Mouse (Mus musculus): ENCODE measurements around the gene Erbb2. TPM values are rescaled to one million over a fixed set of nuclear protein-coding genes. Genes with fewer than 3 reads are reported as not detected.
A peak's percentile ranks its signal among the peaks of the same experiment; 100 is the strongest.

The Erbb2 gene
- polyA plus RNA-seq (2016; fragmentation: Nextera tagmentation; extraction: Ambion mirVana) = 5.5 and 5.6 TPM in 2 replicates

- Histone ChIP-seq H3K9ac (peak within 1 kb of the TSS; percentile 58), H3K27ac (peak within 1 kb of the TSS; percentile 56; the same call in 1 of the 2 replicates), H3K9me3 (replicated peaks) (no peaks in the 10 kb centered on the region), H3K27me3 (replicated peaks) (peaks cover 87% of the 10 kb centered on the region), H3K4me3 (peak within 1 kb of the TSS; percentile 60), H3K36me3 (no peaks in the 10 kb centered on the region), H3K4me2 (peak within 1 kb of the TSS; percentile 60), H3K4me1 (peaks cover 22% of the 10 kb centered on the region)
- WGBS (ENCODE audit: insufficient replicate concordance) = under 1% methylated on average over 49 of the region's 49 CpGs
- ATAC-seq = peak; percentile 55
Observed at GRCm38 (mm10) chr11:98412273-98412796, at the start of gene Erbb2. Erbb2 (plus strand) TSS chr11:98412470.

DNA sequence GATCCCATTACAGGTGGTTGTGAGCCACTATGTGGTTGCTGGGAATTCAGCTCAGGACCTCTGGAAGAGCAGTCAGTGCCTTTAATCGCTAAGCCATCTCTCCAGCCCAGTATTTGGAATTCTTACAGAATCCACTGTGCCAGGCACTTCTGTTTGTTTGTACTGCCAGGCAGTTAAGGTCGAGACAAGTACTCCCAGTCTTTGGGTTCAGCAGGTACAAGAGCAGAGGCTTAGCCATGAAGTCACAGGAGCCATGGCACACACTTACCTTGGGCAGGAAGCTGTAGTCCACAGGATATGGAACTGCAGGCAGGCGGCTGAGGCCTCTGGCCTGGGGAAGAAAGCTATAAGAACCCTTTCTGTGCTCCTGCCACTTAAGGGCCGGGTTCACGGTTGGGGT is 48.5 kb upstream of the Erbb2 start:
- peaks cover 44% of the 10 kb centered on the region for H3K4me1 ChIP-seq

GRCm38 (mm10) chr11:98364410-98364809 is 47.9 kb upstream of the Erbb2 start:
- 90% methylated on average over 5 of the region's 5 CpGs for WGBS (ENCODE audit: insufficient replicate concordance)
- no peaks in the 10 kb centered on the region for H3K9me3 ChIP-seq (replicated peaks)
- no peak overlapping the region for H3K4me2 ChIP-seq
- H3K27ac ChIP-seq = no peak overlapping the region
- peaks cover 38% of the 10 kb centered on the region for H3K4me1 ChIP-seq
- H3K4me3 ChIP-seq = no peak overlapping the region
- no peaks in the 10 kb centered on the region for H3K36me3 ChIP-seq
- H3K9ac ChIP-seq = no peak overlapping the region
- no peaks in the 10 kb centered on the region for H3K27me3 ChIP-seq (replicated peaks)
- no peak for ATAC-seq

More for the DNA sequence above, 48.5 kb upstream of the Erbb2 start:
- H3K27ac ChIP-seq = no peak overlapping the region
- H3K4me2 ChIP-seq = no peak overlapping the region
- 71% methylated on average over 5 of the region's 5 CpGs for WGBS (ENCODE audit: insufficient replicate concordance)
- no peak overlapping the region for H3K4me3 ChIP-seq
- no peaks in the 10 kb centered on the region for H3K27me3 ChIP-seq (replicated peaks)
- ATAC-seq = no peak
- no peaks in the 10 kb centered on the region for H3K36me3 ChIP-seq
- no peaks in the 10 kb centered on the region for H3K9me3 ChIP-seq (replicated peaks)
- H3K9ac ChIP-seq = no peak overlapping the region

GRCm38 (mm10) chr11:98366290-98366689 is 46.0 kb upstream of the Erbb2 start:
- peaks cover 21% of the 10 kb centered on the region for H3K4me1 ChIP-seq
- H3K4me2 ChIP-seq = no peak overlapping the region
- WGBS (ENCODE audit: insufficient replicate concordance) = 54% methylated on average over 10 of the region's 10 CpGs
- no peaks in the 10 kb centered on the region for H3K9me3 ChIP-seq (replicated peaks)
- no peak overlapping the region for H3K4me3 ChIP-seq
- no peaks in the 10 kb centered on the region for H3K36me3 ChIP-seq
- no peak for ATAC-seq
- no peak overlapping the region for H3K27ac ChIP-seq
- no peak overlapping the region for H3K9ac ChIP-seq
- H3K27me3 ChIP-seq (replicated peaks) = no peaks in the 10 kb centered on the region

DNA sequence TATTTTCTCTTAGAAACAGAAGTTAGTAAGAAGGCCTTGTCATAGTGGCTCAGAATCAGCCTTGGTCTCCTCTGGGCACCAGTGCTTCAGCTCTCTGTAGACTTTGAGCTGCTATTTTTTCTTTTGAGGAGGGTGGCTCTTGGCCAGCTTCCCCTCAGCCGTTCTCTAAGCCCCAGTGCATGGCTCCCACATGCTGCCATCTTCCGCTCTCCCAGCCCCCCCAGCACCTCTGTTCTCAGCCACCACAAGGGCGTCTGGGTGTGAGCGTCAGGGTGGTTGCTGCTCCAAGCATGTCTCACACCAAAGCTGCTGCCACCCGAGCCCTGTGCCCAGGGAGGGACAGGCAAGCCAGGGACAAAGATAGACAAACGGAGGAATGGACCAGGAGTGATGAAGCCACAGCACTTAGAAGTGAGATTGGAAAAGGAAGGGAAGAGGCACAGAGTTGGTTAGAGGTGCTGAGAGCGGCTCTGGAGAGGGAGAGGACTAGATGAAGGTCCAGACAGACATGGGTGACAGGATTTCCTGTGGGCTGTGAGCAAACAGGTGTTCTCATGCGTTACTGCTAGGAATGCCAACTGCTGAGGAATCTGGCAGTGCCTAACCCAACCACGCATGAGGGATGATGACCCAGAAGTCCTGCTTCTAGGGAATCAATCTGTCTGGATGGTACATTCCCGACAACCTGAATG is 45.0 kb upstream of the Erbb2 start:
- H3K4me1 ChIP-seq = peaks cover 10% of the 10 kb centered on the region
- no peak overlapping the region for H3K9ac ChIP-seq
- WGBS (ENCODE audit: insufficient replicate concordance) = 66% methylated on average over 10 of the region's 10 CpGs
- no peaks in the 10 kb centered on the region for H3K9me3 ChIP-seq (replicated peaks)
- H3K36me3 ChIP-seq = no peaks in the 10 kb centered on the region
- H3K27me3 ChIP-seq (replicated peaks) = no peaks in the 10 kb centered on the region
- no peak for ATAC-seq
- no peak overlapping the region for H3K4me2 ChIP-seq
- H3K4me3 ChIP-seq = no peak overlapping the region
- no peak overlapping the region for H3K27ac ChIP-seq

DNA sequence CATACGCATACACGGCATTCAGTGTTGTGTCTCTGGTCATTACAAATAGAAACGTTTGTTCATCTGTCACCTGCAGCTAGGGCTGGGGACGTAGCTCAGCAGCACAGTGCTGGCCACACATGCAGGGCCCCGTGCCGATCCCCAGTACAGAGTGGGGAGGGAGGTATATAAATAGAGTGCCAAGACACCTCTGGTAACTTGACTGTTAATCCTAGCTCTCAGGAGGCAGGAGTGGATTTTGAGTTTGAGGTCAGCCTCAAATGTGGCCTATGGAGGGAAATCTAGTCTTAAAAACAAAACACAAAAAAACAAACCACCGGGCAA is 44.4 kb upstream of the Erbb2 start:
- Histone ChIP-seq H3K4me1 (peaks cover 9% of the 10 kb centered on the region), H3K9ac (no peak overlapping the region), H3K27ac (no peak overlapping the region), H3K36me3 (peaks cover 2% of the 10 kb centered on the region; the same call in 1 of the 2 replicates), H3K4me2 (no peak overlapping the region), H3K4me3 (no peak overlapping the region), H3K27me3 (replicated peaks) (no peaks in the 10 kb centered on the region), H3K9me3 (replicated peaks) (no peaks in the 10 kb centered on the region)
- ATAC-seq = no peak
- WGBS (ENCODE audit: insufficient replicate concordance) = 83% methylated on average over 7 of the region's 7 CpGs

- 67% methylated on average over 6 of the region's 6 CpGs for WGBS (ENCODE audit: insufficient replicate concordance)
- H3K4me1 ChIP-seq = peaks cover 1% of the 10 kb centered on the region; the same call in 1 of the 2 replicates
- ATAC-seq = no peak
- H3K36me3 ChIP-seq = peaks cover 11% of the 10 kb centered on the region
- H3K4me3 ChIP-seq = no peak overlapping the region
- H3K27ac ChIP-seq = no peak overlapping the region
- H3K4me2 ChIP-seq = no peak overlapping the region
- no peaks in the 10 kb centered on the region for H3K9me3 ChIP-seq (replicated peaks)
- no peaks in the 10 kb centered on the region for H3K27me3 ChIP-seq (replicated peaks)
- no peak overlapping the region for H3K9ac ChIP-seq
Observed at GRCm38 (mm10) chr11:98369337-98369736, 42.9 kb upstream of the Erbb2 start.

GRCm38 (mm10) chr11:98370588-98370987 is 41.7 kb upstream of the Erbb2 start:
- Histone ChIP-seq H3K36me3 (peaks cover 24% of the 10 kb centered on the region), H3K4me2 (no peak overlapping the region), H3K27ac (no peak overlapping the region), H3K27me3 (replicated peaks) (no peaks in the 10 kb centered on the region), H3K9ac (no peak overlapping the region), H3K4me3 (no peak overlapping the region), H3K4me1 (no peaks in the 10 kb centered on the region), H3K9me3 (replicated peaks) (no peaks in the 10 kb centered on the region)
- 83% methylated on average over 2 of the region's 2 CpGs for WGBS (ENCODE audit: insufficient replicate concordance)
- no peak for ATAC-seq

- H3K9me3 ChIP-seq (replicated peaks) = no peaks in the 10 kb centered on the region
- no peak for ATAC-seq
- H3K4me2 ChIP-seq = no peak overlapping the region
- H3K27me3 ChIP-seq (replicated peaks) = no peaks in the 10 kb centered on the region
- H3K27ac ChIP-seq = no peak overlapping the region
- H3K4me1 ChIP-seq = no peaks in the 10 kb centered on the region
- H3K36me3 ChIP-seq = peaks cover 35% of the 10 kb centered on the region
- WGBS (ENCODE audit: insufficient replicate concordance) = 67% methylated on average over 9 of the region's 10 CpGs
- no peak overlapping the region for H3K4me3 ChIP-seq
- no peak overlapping the region for H3K9ac ChIP-seq
Observed at GRCm38 (mm10) chr11:98371556-98372240, 40.6 kb upstream of the Erbb2 start.

GRCm38 (mm10) chr11:98372406-98372805 is 39.9 kb upstream of the Erbb2 start:
- no peak for ATAC-seq
- H3K9me3 ChIP-seq (replicated peaks) = no peaks in the 10 kb centered on the region
- no peaks in the 10 kb centered on the region for H3K4me1 ChIP-seq
- H3K4me2 ChIP-seq = no peak overlapping the region
- no peaks in the 10 kb centered on the region for H3K27me3 ChIP-seq (replicated peaks)
- WGBS (ENCODE audit: insufficient replicate concordance) = 12% methylated on average over 2 of the region's 2 CpGs
- H3K36me3 ChIP-seq = peaks cover 42% of the 10 kb centered on the region
- no peak overlapping the region for H3K4me3 ChIP-seq
- no peak overlapping the region for H3K27ac ChIP-seq
- H3K9ac ChIP-seq = no peak overlapping the region

- ATAC-seq = no peak
- no peaks in the 10 kb centered on the region for H3K9me3 ChIP-seq (replicated peaks)
- no peaks in the 10 kb centered on the region for H3K27me3 ChIP-seq (replicated peaks)
- 83% methylated on average over 6 of the region's 6 CpGs for WGBS (ENCODE audit: insufficient replicate concordance)
- H3K4me1 ChIP-seq = no peaks in the 10 kb centered on the region
- no peak overlapping the region for H3K4me3 ChIP-seq
- H3K4me2 ChIP-seq = no peak overlapping the region
- no peak overlapping the region for H3K27ac ChIP-seq
- H3K9ac ChIP-seq = no peak overlapping the region
- H3K36me3 ChIP-seq = peaks cover 50% of the 10 kb centered on the region
Observed at GRCm38 (mm10) chr11:98373244-98373643, 39.0 kb upstream of the Erbb2 start.

DNA sequence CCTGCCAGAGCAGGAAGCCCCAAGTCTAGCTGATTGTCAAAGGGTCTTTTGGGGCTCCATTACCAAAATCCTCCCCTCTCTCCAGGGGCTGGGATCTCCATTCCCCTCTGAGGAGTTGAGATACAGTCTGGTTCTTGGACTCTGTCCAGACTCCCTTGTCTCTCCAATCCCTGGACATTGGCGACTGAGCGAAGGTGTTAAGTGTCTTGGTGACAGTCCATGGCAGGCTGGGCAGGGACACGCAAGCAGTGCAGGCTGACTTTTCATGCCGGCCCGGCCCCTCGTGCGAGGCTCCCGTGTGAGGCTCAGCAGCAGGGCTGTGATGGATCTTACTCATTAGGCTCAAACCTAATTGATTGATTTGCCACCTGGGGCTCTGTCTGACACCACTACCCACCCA is 38.0 kb upstream of the Erbb2 start:
- H3K36me3 ChIP-seq = peaks cover 60% of the 10 kb centered on the region
- no peaks in the 10 kb centered on the region for H3K9me3 ChIP-seq (replicated peaks)
- WGBS (ENCODE audit: insufficient replicate concordance) = 72% methylated on average over 8 of the region's 8 CpGs
- H3K27ac ChIP-seq = no peak overlapping the region
- no peaks in the 10 kb centered on the region for H3K27me3 ChIP-seq (replicated peaks)
- ATAC-seq = no peak
- H3K4me2 ChIP-seq = no peak overlapping the region
- H3K4me3 ChIP-seq = no peak overlapping the region
- H3K4me1 ChIP-seq = no peaks in the 10 kb centered on the region
- H3K9ac ChIP-seq = no peak overlapping the region

Measured in liver, embryonic 12.5 days (tissue).